Mouse (Mus musculus): Measurements from ENCODE around the gene Dapk2. TPM values are rescaled to one million over a fixed set of nuclear protein-coding genes. Genes with fewer than 3 reads are reported as not detected.

Dapk2 gene
- polyA plus RNA-seq (2012; fragmentation: generic; extraction: Trizol), result under 1 TPM in 1 of 2 experiments, not detected in 1; 0.07 TPM

GRCm38 (mm10) chr9:66157958-66158830, at the start of gene Dapk2:
Gene Dapk2 (plus strand): TSS chr9:66158223.

GRCm38 (mm10) chr9:66126456-66127192, 31.4 kb upstream of the Dapk2 start, which contains the start of the genes Snx1 and Ciao2a:
Gene Snx1 (minus strand): TSS chr9:66126587.
Gene Ciao2a (plus strand): TSS chr9:66126611.

Other genes starting within 250 kb of the Dapk2 start
- gene Trip4, start 249.4 kb upstream of the Dapk2 start, polyA plus RNA-seq (2012; fragmentation: generic; extraction: Trizol), result 1 to 10 TPM in 1 of 2 experiments, under 1 TPM in 1; 0.74 to 7.8 TPM
- 1 to 10 TPM in 1 of 2 experiments, under 1 TPM in 1; 0.70 to 5.9 TPM for gene Csnk1g1, start 249.3 kb upstream of the Dapk2 start, polyA plus RNA-seq (2012; fragmentation: generic; extraction: Trizol)
- gene Ppib, start 98.0 kb upstream of the Dapk2 start, polyA plus RNA-seq (2012; fragmentation: generic; extraction: Trizol), result 1,000 to 10,000 TPM in 1 of 2 experiments, 100 to 1,000 TPM in 1; 741 to 1,091 TPM
- 1 to 10 TPM; 1.1 to 1.2 TPM for gene Snx22, start 88.5 kb upstream of the Dapk2 start, polyA plus RNA-seq (2012; fragmentation: generic; extraction: Trizol)
- gene Snx1, start 31.6 kb upstream of the Dapk2 start, polyA plus RNA-seq (2012; fragmentation: generic; extraction: Trizol), result 10 to 100 TPM; 14.6 to 66.4 TPM
- gene Ciao2a, start 31.6 kb upstream of the Dapk2 start, polyA plus RNA-seq (2012; fragmentation: generic; extraction: Trizol), result 10 to 100 TPM; 18.2 to 27.9 TPM
- gene Herc1, start 192.2 kb downstream of the Dapk2 start, polyA plus RNA-seq (2012; fragmentation: generic; extraction: Trizol), result 1 to 10 TPM in 1 of 2 experiments, under 1 TPM in 1; 0.27 to 4.5 TPM

Data from C3H10T1/2 (cell line).